Mouse (Mus musculus) embryonic facial prominence, embryonic 15.5 days (tissue): ENCODE data around the gene Tubb3. TPM values are rescaled to one million over a fixed set of nuclear protein-coding genes. Genes with fewer than 3 reads are reported as not detected.

Source experiments
- ATAC-seq: fragments of 200-750 bp; cut with Nextera tagmentation; 2 replicates; pipeline ENCODE4 v1.8.0; 2017; ENCODE audit warnings: low read depth, moderate TSS enrichment; ENCODE audit not compliant: insufficient number of reproducible peaks, low FRiP score, low TSS enrichment
- H3K27ac ChIP-seq: fragments of 300-500 bp; sonication (generic); replicated peaks from 2 replicates; pipeline ENCODE4 v1.5.1; 2015; ENCODE audit warnings: mild to moderate bottlenecking, inconsistent platforms
- H3K27me3 ChIP-seq: fragments of 300-500 bp; sonication (generic); 2 replicates; pipeline ENCODE4 v1.6.1; 2015; ENCODE audit warnings: inconsistent platforms
- H3K36me3 ChIP-seq: fragments of 300-500 bp; sonication (generic); 2 replicates; pipeline ENCODE4 v1.6.1; 2015; ENCODE audit warnings: mild to moderate bottlenecking, inconsistent platforms
- H3K4me1 ChIP-seq: fragments of 300-500 bp; sonication (generic); 2 replicates; pipeline ENCODE4 v1.6.1; 2015; ENCODE audit warnings: inconsistent platforms
- H3K4me2 ChIP-seq: fragments of 300-500 bp; sonication (generic); replicated peaks from 2 replicates; pipeline ENCODE4 v1.6.1; 2015; ENCODE audit warnings: mild to moderate bottlenecking, inconsistent platforms
- H3K4me3 ChIP-seq: fragments of 300-500 bp; sonication (generic); replicated peaks from 2 replicates; pipeline ENCODE4 v1.5.1; 2015; ENCODE audit warnings: mild to moderate bottlenecking, inconsistent platforms
- H3K9ac ChIP-seq: fragments of 300-500 bp; sonication (generic); 2 replicates; pipeline ENCODE4 v1.6.1; 2015; ENCODE audit warnings: inconsistent platforms
- H3K9me3 ChIP-seq: fragments of 300-500 bp; sonication (generic); replicated peaks from 2 replicates; pipeline ENCODE4 v1.6.1; 2016; ENCODE audit warnings: inconsistent platforms
- WGBS: fragments of 180-500 bp; shearing (Covaris S2); methylation state at CpG from one replicate; pipeline ENCODE4 v1.1.7; 2015; 5-methylcytosine and 5-hydroxymethylcytosine counted together
- polyA plus RNA-seq: library from polyadenylated mRNA; unstranded; fragments of >200 nt; fragmentation: Nextera tagmentation; extraction: Ambion mirVana; gene quantifications from 2 replicates; pipeline ENCODE4 v1.2.1, GENCODE M21; 2015

The Tubb3 gene
- 43.1 and 48.1 TPM in 2 replicates for polyA plus RNA-seq

- Histone ChIP-seq H3K27me3 (peaks cover 57% of the 10 kb centered on the region), H3K9me3 (no peaks in the 10 kb centered on the region), H3K4me1 (peaks cover 31% of the 10 kb centered on the region), H3K27ac (peak within 1 kb of the TSS; percentile 60; the same call in 1 of the 2 replicates), H3K9ac (no peak within 1 kb of the TSS), H3K4me2 (peak within 1 kb of the TSS; percentile 67), H3K36me3 (no peaks in the 10 kb centered on the region), H3K4me3 (peak within 1 kb of the TSS; percentile 42)
- WGBS = under 1% methylated on average over 29 of the region's 29 CpGs
- ATAC-seq = peak; percentile 82
Measured at GRCm38 (mm10) chr8:123411246-123411645, at the start of gene Tubb3. Gene Tubb3, plus strand, starts transcription at chr8:123411424.

GRCm38 (mm10) chr8:123373403-123374238, 37.6 kb upstream of the Tubb3 start, which contains the start of gene Tcf25:
Gene Tcf25, plus strand, starts transcription at chr8:123373753.
- no peaks in the 10 kb centered on the region for H3K27me3 ChIP-seq
- H3K9ac ChIP-seq = peak within 1 kb of the TSS; percentile 95
- ATAC-seq = peak; percentile 88
- H3K4me2 ChIP-seq = peak within 1 kb of the TSS; percentile 71
- H3K4me3 ChIP-seq = peak within 1 kb of the TSS; percentile 88
- H3K36me3 ChIP-seq = no peaks in the 10 kb centered on the region
- WGBS = under 1% methylated on average over 75 of the region's 75 CpGs
- H3K27ac ChIP-seq = peak within 1 kb of the TSS; percentile 98
- no peaks in the 10 kb centered on the region for H3K9me3 ChIP-seq
- peaks cover 23% of the 10 kb centered on the region for H3K4me1 ChIP-seq

- Histone ChIP-seq H3K9me3 (no peaks in the 10 kb centered on the region), H3K27me3 (no peaks in the 10 kb centered on the region), H3K4me3 (peak overlapping the region; percentile 88), H3K27ac (peak overlapping the region; percentile 98), H3K4me2 (peak overlapping the region; percentile 71), H3K4me1 (peaks cover 23% of the 10 kb centered on the region), H3K36me3 (no peaks in the 10 kb centered on the region), H3K9ac (peak overlapping the region; percentile 95)
- ATAC-seq = peak; percentile 84
- under 1% methylated on average over 20 of the region's 20 CpGs for WGBS
Measured at GRCm38 (mm10) chr8:123374239-123374578, 37.0 kb upstream of the Tubb3 start.

GRCm38 (mm10) chr8:123375701-123376100, 35.5 kb upstream of the Tubb3 start:
- Histone ChIP-seq H3K4me3 (no peak overlapping the region), H3K27ac (no peak overlapping the region), H3K27me3 (no peaks in the 10 kb centered on the region), H3K4me1 (peaks cover 23% of the 10 kb centered on the region), H3K9ac (no peak overlapping the region), H3K9me3 (no peaks in the 10 kb centered on the region), H3K36me3 (0 out of 2 replicates have a peak, but pooled peaks cover 2% of the 10 kb centered on the region), H3K4me2 (no peak overlapping the region)
- WGBS = 81% methylated on average over 10 of the region's 10 CpGs
- no peak for ATAC-seq

- no peaks in the 10 kb centered on the region for H3K27me3 ChIP-seq
- peaks cover 23% of the 10 kb centered on the region for H3K4me1 ChIP-seq
- H3K36me3 ChIP-seq = 0 out of 2 replicates have a peak, but pooled peaks cover 6% of the 10 kb centered on the region
- H3K27ac ChIP-seq = no peak overlapping the region
- no peak overlapping the region for H3K4me3 ChIP-seq
- no peak for ATAC-seq
- WGBS = 70% methylated on average over 8 of the region's 8 CpGs
- no peak overlapping the region for H3K9ac ChIP-seq
- H3K4me2 ChIP-seq = no peak overlapping the region
- no peaks in the 10 kb centered on the region for H3K9me3 ChIP-seq
Measured at GRCm38 (mm10) chr8:123376106-123376505, 35.1 kb upstream of the Tubb3 start.

GRCm38 (mm10) chr8:123381711-123382110, 29.5 kb upstream of the Tubb3 start:
- Histone ChIP-seq H3K4me3 (no peak overlapping the region), H3K27me3 (no peaks in the 10 kb centered on the region), H3K27ac (no peak overlapping the region), H3K4me2 (no peak overlapping the region), H3K4me1 (no peaks in the 10 kb centered on the region), H3K9ac (no peak overlapping the region), H3K9me3 (no peaks in the 10 kb centered on the region), H3K36me3 (peaks cover 60% of the 10 kb centered on the region)
- WGBS = 87% methylated on average over 4 of the region's 4 CpGs
- no peak for ATAC-seq

GRCm38 (mm10) chr8:123382516-123382915, 28.7 kb upstream of the Tubb3 start:
- H3K27me3 ChIP-seq = no peaks in the 10 kb centered on the region
- no peak overlapping the region for H3K4me3 ChIP-seq
- no peaks in the 10 kb centered on the region for H3K4me1 ChIP-seq
- no peak overlapping the region for H3K4me2 ChIP-seq
- H3K9ac ChIP-seq = no peak overlapping the region
- WGBS = 84% methylated on average over 8 of the region's 8 CpGs
- H3K36me3 ChIP-seq = peaks cover 68% of the 10 kb centered on the region
- no peak for ATAC-seq
- no peak overlapping the region for H3K27ac ChIP-seq
- no peaks in the 10 kb centered on the region for H3K9me3 ChIP-seq

- WGBS = 65% methylated on average over 9 of the region's 9 CpGs
- H3K27ac ChIP-seq = no peak overlapping the region
Measured at GRCm38 (mm10) chr8:123384883-123385540, 26.2 kb upstream of the Tubb3 start.

GRCm38 (mm10) chr8:123387041-123387440, 24.2 kb upstream of the Tubb3 start:
- Histone ChIP-seq H3K9me3 (no peaks in the 10 kb centered on the region), H3K9ac (no peak overlapping the region), H3K4me2 (no peak overlapping the region), H3K4me3 (no peak overlapping the region), H3K27me3 (no peaks in the 10 kb centered on the region), H3K36me3 (peaks cover 97% of the 10 kb centered on the region), H3K27ac (no peak overlapping the region), H3K4me1 (no peaks in the 10 kb centered on the region)
- 79% methylated on average over 3 of the region's 3 CpGs for WGBS
- ATAC-seq = no peak

More at GRCm38 (mm10) chr8:123384883-123385540, 26.2 kb upstream of the Tubb3 start:
- ATAC-seq = no peak
- no peaks in the 10 kb centered on the region for H3K9me3 ChIP-seq
- no peak overlapping the region for H3K4me2 ChIP-seq
- peaks cover 93% of the 10 kb centered on the region for H3K36me3 ChIP-seq
- H3K4me1 ChIP-seq = no peaks in the 10 kb centered on the region
- no peaks in the 10 kb centered on the region for H3K27me3 ChIP-seq
- no peak overlapping the region for H3K9ac ChIP-seq
- no peak overlapping the region for H3K4me3 ChIP-seq

- H3K4me1 ChIP-seq = no peaks in the 10 kb centered on the region
- ATAC-seq = no peak
- no peaks in the 10 kb centered on the region for H3K27me3 ChIP-seq
- peaks cover 97% of the 10 kb centered on the region for H3K36me3 ChIP-seq
- no peaks in the 10 kb centered on the region for H3K9me3 ChIP-seq
- no peak overlapping the region for H3K4me2 ChIP-seq
- WGBS = 89% methylated on average over 8 of the region's 8 CpGs
- H3K27ac ChIP-seq = no peak overlapping the region
- no peak overlapping the region for H3K4me3 ChIP-seq
- H3K9ac ChIP-seq = no peak overlapping the region
Measured at GRCm38 (mm10) chr8:123387801-123388200, 23.4 kb upstream of the Tubb3 start.

GRCm38 (mm10) chr8:123389026-123389425, 22.2 kb upstream of the Tubb3 start:
- Histone ChIP-seq H3K4me1 (no peaks in the 10 kb centered on the region), H3K9me3 (no peaks in the 10 kb centered on the region), H3K27ac (no peak overlapping the region), H3K9ac (no peak overlapping the region), H3K27me3 (no peaks in the 10 kb centered on the region), H3K4me3 (no peak overlapping the region), H3K4me2 (no peak overlapping the region), H3K36me3 (peaks cover 97% of the 10 kb centered on the region)
- no peak for ATAC-seq
- 93% methylated on average over 7 of the region's 7 CpGs for WGBS
